ENCODE assay signal across 14 mouse cellular contexts in the genomic region with DNA sequence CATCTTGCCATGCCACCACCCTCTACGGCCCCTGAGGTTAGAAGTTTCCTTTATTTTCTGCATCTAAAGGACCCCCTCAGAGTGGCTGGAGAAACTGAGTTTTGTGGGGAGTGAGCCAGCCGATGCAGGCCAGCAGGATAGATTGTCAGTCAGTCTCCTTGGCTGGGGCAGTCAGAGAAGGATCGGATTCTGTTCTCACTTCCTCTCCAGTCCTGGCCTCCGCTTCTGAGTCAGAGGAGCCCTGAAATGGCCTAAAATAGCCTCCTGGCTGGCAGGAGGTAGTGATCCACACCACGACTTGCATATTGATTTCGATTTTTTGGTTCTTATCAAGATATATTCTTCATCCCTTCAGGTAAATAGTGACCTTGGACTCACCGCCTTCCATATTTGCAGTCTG.
"Had no signal": no experiment of that assay in that cellular context is flagged by ENCODE, and none has a peak within 500 bp of the region (broad histone marks: within the 10 kb centered on the region; RNA-seq: fewer than 3 reads in every experiment).

No protein-coding gene starts in this region.

- DNase-seq: kidney, adult 8-10 months; kidney, postnatal 25 days; layer of hippocampus, postnatal 36 days; lung, embryonic 14.5 days; lung, postnatal 10 days; midbrain, embryonic 14.5 days; spleen, adult 18-20 months; thymus, adult 2 months; thymus, postnatal 25 days had no signal

- H3K4me3 ChIP-seq: limb, embryonic 15.5 days; liver, embryonic 12.5 days; stomach, embryonic 15.5 days had no signal

- H3K4me2 ChIP-seq: limb, embryonic 15.5 days; liver, embryonic 12.5 days; lung, embryonic 14.5 days; stomach, embryonic 15.5 days had no signal

- ATAC-seq: intestine, postnatal 0 days; liver, embryonic 12.5 days had no signal

- H3K9me3 ChIP-seq: limb, embryonic 15.5 days; liver, embryonic 12.5 days; stomach, embryonic 15.5 days had no signal

- H3K9ac ChIP-seq: limb, embryonic 15.5 days; liver, embryonic 12.5 days; lung, embryonic 14.5 days; stomach, embryonic 15.5 days had no signal

- H3K4me1 ChIP-seq: limb, embryonic 15.5 days; liver, embryonic 12.5 days; stomach, embryonic 15.5 days had no signal

- H3K27me3 ChIP-seq: limb, embryonic 15.5 days; liver, embryonic 12.5 days; stomach, embryonic 15.5 days had no signal

- H3K27ac ChIP-seq: limb, embryonic 15.5 days; liver, embryonic 12.5 days; macrophage; stomach, embryonic 15.5 days had no signal

- H3K36me3 ChIP-seq: limb, embryonic 15.5 days; liver, embryonic 12.5 days; stomach, embryonic 15.5 days had no signal
